Mouse (Mus musculus) heart, postnatal 0 days (tissue): ENCODE measurements around the gene Pi4k2b.

Experiments used
- CTCF ChIP-seq: IDR thresholded peaks from 2 replicates; pipeline ENCODE4 v1.5.1; 2016; ENCODE audit warnings: antibody characterized with exemption, control low read depth, low read depth
- EP300 ChIP-seq: IDR thresholded peaks from 2 replicates; pipeline ENCODE4 v1.6.1; 2016; ENCODE audit warnings: antibody characterized with exemption, low read depth

DNA sequence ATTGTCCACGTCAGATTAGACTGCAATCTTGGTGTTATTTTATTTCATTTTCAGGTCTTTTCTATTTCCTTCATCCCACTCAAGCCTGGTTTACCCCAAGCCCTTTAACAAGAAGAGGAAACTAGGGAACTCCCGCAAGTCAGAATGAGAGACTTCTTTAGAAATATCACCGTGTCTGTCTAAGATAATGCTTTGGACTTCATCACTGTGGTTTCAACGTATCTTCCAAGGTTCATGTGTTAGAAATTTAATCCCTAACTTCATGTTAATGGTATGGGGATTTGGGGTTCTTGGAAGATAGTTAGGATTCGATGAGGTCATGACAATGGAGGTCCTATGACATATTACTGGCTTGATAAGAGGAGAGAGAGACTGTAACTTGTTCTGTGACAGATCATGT, 13.6 kb upstream of the Pi4k2b start:
- TF ChIP-seq CTCF, result no peak
- no peak for TF ChIP-seq EP300
